Mouse (Mus musculus) liver, postnatal 0 days (tissue): ENCODE data around the gene Lrg1.

Source experiments
- CTCF ChIP-seq: sonication (generic); IDR thresholded peaks from 2 replicates; pipeline ENCODE4 v1.5.1; 2016; ENCODE audit warnings: antibody characterized with exemption, low read depth
- EP300 ChIP-seq: IDR thresholded peaks from 2 replicates; pipeline ENCODE4 v1.6.1; 2016; ENCODE audit warnings: antibody characterized with exemption, low read depth, mild to moderate bottlenecking

- no peak for TF ChIP-seq CTCF
- no peak for TF ChIP-seq EP300
Observed at GRCm38 (mm10) chr17:56103465-56104285, 18.1 kb downstream of the Lrg1 start.
